Mouse (Mus musculus) midbrain, embryonic 11.5 days (tissue): ENCODE measurements at regions not wholly inside any gene's neighbourhood (a gene's known extent, or its start where the extent isn't known, plus 50 kb on each side); places are given as distances from the start of the nearest gene placed in this dataset.

Experiments used
- ATAC-seq: fragments of 200-750 bp; cut with Nextera tagmentation; 2 replicates; pipeline ENCODE4 v1.8.0; 2017; ENCODE audit warnings: moderate TSS enrichment, moderate library complexity; ENCODE audit not compliant: low FRiP score
- DNase-seq: peaks from one replicate; pipeline ENCODE4 v3.0.0; 2015; ENCODE audit warnings: low spot score; ENCODE audit errors: missing footprints
- H3K27ac ChIP-seq: fragments of 300-500 bp; sonication (generic); 2 replicates; pipeline ENCODE4 v1.5.1; 2014; ENCODE audit warnings: low read depth, low read length
- H3K27me3 ChIP-seq: fragments of 300-500 bp; sonication (generic); 2 replicates; pipeline ENCODE4 v1.6.1; 2014; ENCODE audit warnings: mild to moderate bottlenecking, low read length, moderate library complexity, mixed read lengths; ENCODE audit not compliant: control insufficient read depth, insufficient read depth
- H3K36me3 ChIP-seq: fragments of 300-500 bp; sonication (generic); 2 replicates; pipeline ENCODE4 v1.6.1; 2014; ENCODE audit warnings: mild to moderate bottlenecking, low read length, moderate library complexity, mixed read lengths; ENCODE audit not compliant: control insufficient read depth, insufficient read depth
- H3K4me1 ChIP-seq: fragments of 300-500 bp; sonication (generic); 2 replicates; pipeline ENCODE4 v1.6.1; 2014; ENCODE audit warnings: low read length; ENCODE audit not compliant: control insufficient read depth, insufficient read depth
- H3K4me2 ChIP-seq: fragments of 300-500 bp; sonication (generic); 2 replicates; pipeline ENCODE4 v1.6.1; 2014; ENCODE audit warnings: mild to moderate bottlenecking, moderate library complexity
- H3K4me3 ChIP-seq: fragments of 300-500 bp; sonication (generic); 2 replicates; pipeline ENCODE4 v1.5.1; 2014; ENCODE audit warnings: low read depth, low read length
- H3K9ac ChIP-seq: fragments of 300-500 bp; sonication (generic); 2 replicates; pipeline ENCODE4 v1.6.1; 2014; ENCODE audit warnings: low read length
- H3K9me3 ChIP-seq: fragments of 300-500 bp; sonication (generic); 2 replicates; pipeline ENCODE4 v1.6.1; 2016; ENCODE audit warnings: low read length; ENCODE audit not compliant: control insufficient read depth
- WGBS: fragments of 180-500 bp; shearing (Covaris S2); extraction: QIAGEN DNeasy Blood & Tissue Kit; methylation state at CpG from one replicate; pipeline ENCODE4 v1.1.7; 2014; 5-methylcytosine and 5-hydroxymethylcytosine counted together

DNA sequence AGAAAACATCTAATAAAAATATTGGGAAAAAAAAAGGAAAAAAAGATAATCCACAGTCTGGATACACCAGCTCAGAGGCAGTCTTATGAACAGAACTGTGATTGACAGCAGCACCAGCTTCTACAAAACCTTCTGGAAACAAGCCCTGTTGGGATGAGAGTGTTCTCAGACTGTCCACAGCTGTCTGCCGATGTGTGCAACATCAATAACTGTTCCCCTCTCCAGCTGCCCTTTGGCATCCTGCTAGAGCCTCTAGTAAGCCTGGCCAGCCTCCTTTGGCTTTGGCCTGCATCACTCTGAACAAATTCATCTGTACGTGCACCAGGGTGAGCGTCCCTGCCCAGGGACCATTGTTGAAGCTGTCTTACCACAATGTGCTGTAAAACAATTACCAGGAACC lies 137.0 kb upstream of the Irs2 start:
- no peaks in the 10 kb centered on the region for H3K36me3 ChIP-seq
- H3K27ac ChIP-seq, result no peak overlapping the region
- no peak overlapping the region for H3K4me3 ChIP-seq
- H3K4me1 ChIP-seq, result no peaks in the 10 kb centered on the region
- no peaks in the 10 kb centered on the region for H3K27me3 ChIP-seq
- no peak for ATAC-seq
- H3K9me3 ChIP-seq, result no peaks in the 10 kb centered on the region
- no peak overlapping the region for H3K9ac ChIP-seq
- no peak for DNase-seq
- WGBS, result 91% methylated on average over 3 of the region's 3 CpGs
- H3K4me2 ChIP-seq, result no peak overlapping the region

- H3K36me3 ChIP-seq, result no peaks in the 10 kb centered on the region
- no peak overlapping the region for H3K4me3 ChIP-seq
- no peak for ATAC-seq
- no peaks in the 10 kb centered on the region for H3K9me3 ChIP-seq
- WGBS, result 91% methylated on average over 1 of the region's 1 CpGs
- H3K4me2 ChIP-seq, result no peak overlapping the region
- no peak for DNase-seq
- no peaks in the 10 kb centered on the region for H3K27me3 ChIP-seq
- no peaks in the 10 kb centered on the region for H3K4me1 ChIP-seq
- H3K27ac ChIP-seq, result no peak overlapping the region
- no peak overlapping the region for H3K9ac ChIP-seq
These were observed 132.3 kb upstream of the Irs2 start for GRCm38 (mm10) chr8:11140566-11140965.

DNA sequence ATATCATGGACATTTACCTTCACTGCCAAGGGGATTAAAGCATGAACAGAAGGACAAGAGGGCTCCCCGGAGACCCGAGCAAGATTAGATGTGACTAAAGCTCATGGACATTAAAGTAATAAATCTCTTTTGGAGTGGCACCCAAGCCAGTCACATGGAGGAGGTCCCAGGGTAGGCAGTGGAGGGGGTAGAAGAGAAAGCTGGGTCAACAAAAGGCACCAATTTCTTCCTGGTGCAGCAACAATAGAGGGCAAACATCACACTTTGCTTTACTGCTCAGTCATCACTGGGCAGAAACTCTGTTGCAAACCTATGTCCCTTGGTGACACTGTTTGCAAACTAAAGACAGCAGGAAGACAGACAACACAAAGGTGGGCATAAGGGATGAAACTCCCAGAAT lies 131.0 kb upstream of the Irs2 start:
- DNase-seq, result no peak

DNA sequence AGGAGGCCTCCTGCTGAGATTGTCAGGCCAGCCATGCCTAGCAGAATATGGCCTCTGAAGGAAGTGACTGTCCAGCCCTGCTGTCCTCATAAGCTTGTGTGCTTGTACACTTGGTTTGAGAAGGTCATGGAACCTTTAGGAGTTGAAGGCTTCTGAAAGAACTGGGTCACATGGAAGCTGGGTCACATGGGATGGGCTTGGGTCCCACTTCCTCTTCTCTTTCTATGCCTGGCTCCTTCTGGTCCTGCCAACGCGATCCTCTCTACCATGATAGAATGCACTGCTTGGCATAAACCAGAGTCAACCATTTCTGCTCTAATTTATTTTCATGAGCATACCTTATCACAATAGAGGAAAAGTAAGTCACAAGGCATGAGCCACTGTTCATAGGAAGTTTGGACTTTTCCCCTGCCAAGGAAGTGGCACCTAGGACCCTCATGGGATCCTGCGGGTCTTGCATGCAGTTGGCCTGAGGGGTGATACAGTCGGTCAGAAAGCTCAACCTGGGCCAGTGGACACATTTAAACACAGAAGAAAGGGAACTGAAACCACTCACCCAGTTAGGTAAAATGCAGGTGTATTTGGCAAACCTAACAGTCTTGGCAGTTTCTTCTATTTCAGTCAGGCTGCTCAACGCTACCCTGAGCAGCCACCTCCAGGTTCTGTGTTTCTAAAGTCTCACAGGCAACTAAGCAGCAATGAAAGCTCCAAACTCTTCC lies 130.2 kb upstream of the Irs2 start:
- Histone ChIP-seq H3K4me1 (no peaks in the 10 kb centered on the region), H3K4me3 (no peak overlapping the region), H3K36me3 (no peaks in the 10 kb centered on the region), H3K9me3 (no peaks in the 10 kb centered on the region), H3K27me3 (no peaks in the 10 kb centered on the region), H3K9ac (no peak overlapping the region), H3K27ac (no peak overlapping the region), H3K4me2 (no peak overlapping the region)
- ATAC-seq (no peak), DNase-seq (no peak)
- WGBS, result 89% methylated on average over 5 of the region's 5 CpGs

More for the DNA sequence above, 131.0 kb upstream of the Irs2 start:
- Histone ChIP-seq H3K4me2 (no peak overlapping the region), H3K36me3 (no peaks in the 10 kb centered on the region), H3K9me3 (no peaks in the 10 kb centered on the region), H3K27ac (no peak overlapping the region), H3K4me3 (no peak overlapping the region), H3K4me1 (no peaks in the 10 kb centered on the region), H3K27me3 (no peaks in the 10 kb centered on the region), H3K9ac (no peak overlapping the region)
- ATAC-seq, result no peak
- 77% methylated on average over 2 of the region's 2 CpGs for WGBS

GRCm38 (mm10) chr8:11136566-11136965 lies 128.3 kb upstream of the Irs2 start:
- H3K36me3 ChIP-seq, result no peaks in the 10 kb centered on the region
- H3K4me2 ChIP-seq, result no peak overlapping the region
- 92% methylated on average over 4 of the region's 4 CpGs for WGBS
- H3K4me3 ChIP-seq, result no peak overlapping the region
- ATAC-seq (no peak), DNase-seq (no peak)
- no peak overlapping the region for H3K27ac ChIP-seq
- H3K27me3 ChIP-seq, result no peaks in the 10 kb centered on the region
- no peaks in the 10 kb centered on the region for H3K9me3 ChIP-seq
- no peak overlapping the region for H3K9ac ChIP-seq
- no peaks in the 10 kb centered on the region for H3K4me1 ChIP-seq

- Histone ChIP-seq H3K9ac (no peak overlapping the region), H3K4me2 (no peak overlapping the region), H3K4me1 (no peaks in the 10 kb centered on the region), H3K27ac (no peak overlapping the region), H3K9me3 (no peaks in the 10 kb centered on the region), H3K27me3 (no peaks in the 10 kb centered on the region), H3K36me3 (no peaks in the 10 kb centered on the region), H3K4me3 (no peak overlapping the region)
- WGBS, result 91% methylated on average over 11 of the region's 11 CpGs
- ATAC-seq, result no peak
- DNase-seq, result no peak
These were observed 126.9 kb upstream of the Irs2 start for GRCm38 (mm10) chr8:11135135-11135534.

GRCm38 (mm10) chr8:11134562-11134961 lies 126.3 kb upstream of the Irs2 start:
- no peak overlapping the region for H3K4me2 ChIP-seq
- ATAC-seq, result no peak
- no peak overlapping the region for H3K4me3 ChIP-seq
- no peak for DNase-seq
- 89% methylated on average over 4 of the region's 4 CpGs for WGBS
- no peaks in the 10 kb centered on the region for H3K36me3 ChIP-seq
- H3K9me3 ChIP-seq, result no peaks in the 10 kb centered on the region
- no peaks in the 10 kb centered on the region for H3K4me1 ChIP-seq
- no peak overlapping the region for H3K27ac ChIP-seq
- no peaks in the 10 kb centered on the region for H3K27me3 ChIP-seq
- no peak overlapping the region for H3K9ac ChIP-seq

- H3K36me3 ChIP-seq, result no peaks in the 10 kb centered on the region
These were observed 110.9 kb upstream of the Irs2 start for GRCm38 (mm10) chr8:11119030-11119634.

GRCm38 (mm10) chr8:11116534-11116933 lies 108.3 kb upstream of the Irs2 start:
- H3K27me3 ChIP-seq, result no peaks in the 10 kb centered on the region

More at GRCm38 (mm10) chr8:11119030-11119634, 110.9 kb upstream of the Irs2 start:
- 80% methylated on average over 5 of the region's 5 CpGs for WGBS
- H3K9me3 ChIP-seq, result no peaks in the 10 kb centered on the region
- DNase-seq, result no peak
- H3K27ac ChIP-seq, result no peak overlapping the region
- no peaks in the 10 kb centered on the region for H3K27me3 ChIP-seq
- H3K4me1 ChIP-seq, result no peaks in the 10 kb centered on the region
- no peak overlapping the region for H3K4me3 ChIP-seq
- no peak overlapping the region for H3K9ac ChIP-seq
- no peak for ATAC-seq
- no peak overlapping the region for H3K4me2 ChIP-seq

More at GRCm38 (mm10) chr8:11116534-11116933, 108.3 kb upstream of the Irs2 start:
- Histone ChIP-seq H3K4me3 (no peak overlapping the region), H3K4me2 (no peak overlapping the region), H3K36me3 (no peaks in the 10 kb centered on the region), H3K9me3 (no peaks in the 10 kb centered on the region), H3K9ac (no peak overlapping the region), H3K27ac (no peak overlapping the region), H3K4me1 (no peaks in the 10 kb centered on the region)
- no peak for DNase-seq
- WGBS, result 89% methylated on average over 5 of the region's 5 CpGs
- no peak for ATAC-seq
